Mouse (Mus musculus): Measurements from ENCODE around the gene Tmem167b.

Gene Tmem167b

DNA sequence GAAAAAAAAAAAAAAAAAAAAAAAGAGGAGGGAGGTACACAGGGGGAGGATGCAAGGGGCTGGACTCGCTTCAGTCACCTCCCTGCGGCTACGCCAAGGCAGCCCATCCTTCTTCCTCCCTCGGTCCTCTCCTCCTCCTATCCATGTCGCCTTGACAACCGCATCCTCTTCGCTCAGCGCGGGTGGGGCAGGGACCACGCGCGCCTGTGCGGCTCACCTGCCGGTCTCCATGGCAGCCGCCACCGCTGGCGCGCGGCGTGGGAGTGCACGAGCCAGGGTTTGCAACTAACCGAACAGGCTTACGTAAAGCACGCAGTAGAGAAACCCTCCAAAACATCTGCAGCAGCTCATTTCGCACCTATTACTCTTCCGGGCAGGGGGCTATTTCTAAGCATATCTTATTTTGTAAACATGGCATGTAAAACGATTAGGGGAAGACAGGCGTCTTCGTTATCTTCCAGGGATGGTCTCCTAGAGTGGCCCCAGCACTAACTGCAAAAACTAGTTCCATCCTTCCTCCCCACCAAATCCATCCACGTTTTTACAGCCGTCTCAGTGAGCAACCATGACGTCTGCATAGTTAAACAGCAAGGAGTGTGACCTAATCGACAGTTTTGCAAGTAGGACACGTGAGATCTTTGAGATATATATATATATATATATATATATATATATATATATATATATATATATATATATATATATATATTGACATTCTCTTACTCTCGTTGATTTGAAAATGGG is 25.6 kb downstream of the Tmem167b start, which contains the start of gene 5330417C22Rik:
Gene 5330417C22Rik, minus strand, starts transcription at position 20 of the 744 bp plus-strand sequence.
- DNase-seq (ENCODE audit: low spot score): no peak

DNA sequence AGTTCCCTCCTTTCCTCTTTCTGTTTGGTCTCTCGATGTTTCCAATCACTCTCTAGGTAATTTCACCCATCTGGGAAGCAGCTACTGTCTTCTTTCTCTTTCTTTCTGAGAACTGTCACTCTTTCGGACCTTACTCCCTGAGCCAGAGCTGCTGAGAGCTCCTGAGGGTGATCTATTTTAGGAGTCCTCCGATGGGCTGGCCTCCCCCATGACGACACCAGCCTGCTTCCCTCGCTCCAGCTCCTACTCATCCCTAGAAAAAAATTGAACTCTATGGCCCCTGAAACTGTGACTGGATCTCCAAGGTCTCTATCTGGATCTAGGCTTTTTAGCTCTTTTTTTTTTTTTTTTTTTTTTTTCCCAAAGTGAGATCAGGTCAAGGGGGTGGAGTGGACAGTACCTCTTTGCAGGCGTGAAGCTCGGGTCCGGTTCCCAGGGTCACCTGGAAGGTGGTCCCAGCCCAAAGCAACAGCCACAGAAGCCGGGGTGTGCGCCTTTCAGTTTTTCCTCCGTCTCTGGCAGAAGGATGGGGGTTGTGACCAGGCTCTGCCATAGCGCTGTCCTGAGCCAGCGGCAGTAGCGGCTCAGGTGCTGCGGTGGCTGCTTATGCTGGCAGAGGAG is 26.3 kb downstream of the Tmem167b start:
- no peak for DNase-seq (ENCODE audit: low spot score)

GRCm38 (mm10) chr3:108533951-108534350 is 28.3 kb downstream of the Tmem167b start, which contains the start of gene 1700013F07Rik:
Gene 1700013F07Rik, plus strand, starts transcription at chr3:108534150.
- no peak for DNase-seq (ENCODE audit: low spot score)

DNA sequence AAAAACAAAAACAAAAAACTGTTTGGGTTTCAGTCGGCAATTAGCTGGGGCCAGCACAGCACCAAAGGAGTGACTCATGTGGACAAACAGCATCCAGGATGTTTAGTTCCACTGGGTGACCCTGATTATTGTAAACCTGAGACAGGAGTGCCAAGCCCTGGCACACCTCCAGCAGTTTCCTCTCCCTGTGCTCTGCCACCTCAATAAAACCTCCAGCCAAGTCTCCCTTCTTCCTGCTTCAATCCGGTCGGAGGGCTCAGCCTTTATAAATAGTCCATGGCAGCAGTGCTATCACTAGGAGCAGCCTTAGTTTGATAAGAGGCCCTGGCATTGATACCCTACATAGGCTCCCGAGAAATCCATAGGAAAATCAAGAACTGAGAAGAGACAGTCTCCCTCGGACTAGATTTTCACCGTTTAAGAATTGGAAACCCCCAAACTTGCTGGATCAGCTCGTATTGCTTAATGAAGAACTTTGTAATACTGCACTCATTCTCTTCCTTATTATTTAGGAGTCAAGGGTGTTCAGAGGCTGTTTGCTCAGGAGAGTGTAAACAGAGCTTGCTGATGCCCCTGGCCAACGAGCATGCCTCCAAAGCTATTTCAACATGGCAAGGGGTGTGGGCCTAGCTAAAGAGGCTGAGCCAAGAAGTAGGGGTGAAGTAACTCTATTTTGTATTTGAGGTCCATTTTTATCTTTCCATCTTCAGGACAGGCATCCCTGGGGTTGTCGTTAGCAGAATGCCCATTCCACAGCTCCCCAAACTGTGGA is 29.0 kb downstream of the Tmem167b start:
- no peak for DNase-seq (ENCODE audit: low spot score)

- no peak for DNase-seq (ENCODE audit: low spot score)
Measured at GRCm38 (mm10) chr3:108528489-108528888, 33.8 kb downstream of the Tmem167b start.

- no peak for DNase-seq (ENCODE audit: low spot score)
Measured at GRCm38 (mm10) chr3:108523415-108523814, 38.9 kb downstream of the Tmem167b start.

GRCm38 (mm10) chr3:108518276-108518675 is 44.0 kb downstream of the Tmem167b start:
- DNase-seq (ENCODE audit: low spot score): no peak

DNA sequence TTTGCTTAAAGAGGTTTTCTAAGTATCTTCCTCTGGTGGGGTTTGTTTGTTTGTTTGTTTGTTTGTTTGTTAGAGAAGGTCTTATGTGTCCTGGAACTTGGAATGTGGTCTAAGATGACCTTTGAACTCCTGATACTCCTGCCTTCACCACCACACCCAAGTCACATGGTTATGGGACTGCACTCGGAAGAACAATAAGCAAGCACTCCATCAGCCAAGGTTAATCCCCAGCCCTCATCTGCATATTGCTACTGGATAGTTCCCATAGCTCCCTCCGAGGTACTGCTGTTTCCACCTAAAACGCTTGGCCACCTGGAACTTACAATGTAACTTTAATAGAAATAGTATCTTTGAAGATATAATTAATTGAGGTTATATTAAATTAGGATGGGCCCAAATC is 48.8 kb downstream of the Tmem167b start:
- no peak for DNase-seq (ENCODE audit: low spot score)

GRCm38 (mm10) chr3:108510716-108511483 is 51.4 kb downstream of the Tmem167b start:
- DNase-seq (ENCODE audit: low spot score): no peak

GRCm38 (mm10) chr3:108510156-108510555 is 52.1 kb downstream of the Tmem167b start:
- DNase-seq (ENCODE audit: low spot score): no peak

DNA sequence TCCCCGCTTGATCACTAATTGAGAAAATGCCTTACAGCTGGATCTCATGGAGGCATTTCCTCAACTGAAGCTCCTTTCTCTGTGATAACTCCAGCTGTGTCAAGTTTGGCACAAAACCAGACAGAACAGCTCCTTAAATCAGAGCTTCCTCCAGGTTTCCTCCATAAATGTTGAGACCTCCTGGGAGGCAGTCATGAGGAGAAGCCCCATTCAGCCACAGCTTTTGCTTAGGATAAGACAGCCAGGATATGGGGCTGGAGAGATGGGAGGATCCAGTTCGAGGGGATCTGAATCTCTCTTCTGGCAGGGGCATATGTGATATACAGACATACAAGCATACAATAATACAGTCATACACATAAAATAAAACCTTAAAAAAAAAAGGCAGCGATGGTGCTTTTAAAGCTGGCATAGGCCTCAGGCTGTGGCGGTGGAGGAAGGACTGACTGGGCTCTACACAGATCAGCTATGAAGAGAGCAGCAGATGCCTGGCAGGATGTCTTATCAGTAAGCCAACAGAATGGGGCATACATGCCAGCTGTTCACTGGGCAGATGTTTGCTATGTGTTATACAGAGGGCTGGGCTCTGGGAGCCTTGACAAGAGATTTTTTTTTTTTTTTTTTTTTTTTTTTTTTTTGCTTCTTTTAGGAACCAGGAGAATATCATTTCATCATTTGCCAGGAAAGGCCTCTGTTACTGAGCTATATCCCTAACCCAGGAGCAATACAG is 53.4 kb downstream of the Tmem167b start:
- DNase-seq (ENCODE audit: low spot score): no peak
